Mouse (Mus musculus) heart, postnatal 14 days (tissue): ENCODE measurements at regions not wholly inside any gene's neighbourhood (a gene's known extent, or its start where the extent isn't known, plus 50 kb on each side); places are given as distances from the start of the nearest gene placed in this dataset.
"Not testable (repeated sequence)": the region's sequence is repeated elsewhere in the genome, so short reads cannot be mapped to it uniquely, and the experiment has no call there.

Source experiments
- DNase-seq, 2 experiments: peaks; one replicate each; pipeline ENCODE4 v3.0.0; 2021 to 2022
- intact Hi-C: fragments of 180-260 bp; cut with DNase I; formaldehyde crosslinking; loops from one replicate; pipeline ENCODE4 v1.15.1; 2025

GRCm38 (mm10) chr2:85280580-85280979 is 58.5 kb downstream of the Olfr987 start:
- intact Hi-C loops = loop anchor here (2.0 kb wide), 1 partner anchor 16 kb away; no protein-coding TSS in a partner anchor
- DNase-seq = no peak

GRCm38 (mm10) chr2:85278128-85278527 is 61.0 kb downstream of the Olfr987 start:
- no peak for DNase-seq
- intact Hi-C loops = no loop called here

GRCm38 (mm10) chr2:85277433-85277832 is 61.7 kb downstream of the Olfr987 start:
- intact Hi-C loops = no loop called here
- DNase-seq = no peak

GRCm38 (mm10) chr2:85266813-85267212 is 69.8 kb upstream of the Lrrc55 start:
- intact Hi-C loops = not testable (repeated sequence)
- DNase-seq = peak in 1 of 2 experiments; percentile 11

GRCm38 (mm10) chr2:85265667-85266066 is 68.7 kb upstream of the Lrrc55 start:
- intact Hi-C loops = loop anchor here (2.0 kb wide), 1 partner anchor 15 kb away; no protein-coding TSS in a partner anchor
- DNase-seq = no peak

GRCm38 (mm10) chr2:85265037-85265524 is 68.1 kb upstream of the Lrrc55 start:
- DNase-seq = no peak
- intact Hi-C loops = loop anchor here (2.0 kb wide), 1 partner anchor 16 kb away; no protein-coding TSS in a partner anchor

- intact Hi-C loops = no loop called here
- DNase-seq = no peak
Measured at GRCm38 (mm10) chr2:85257356-85257755, 60.4 kb upstream of the Lrrc55 start.

GRCm38 (mm10) chr2:85255610-85256009 is 58.6 kb upstream of the Lrrc55 start:
- no peak for DNase-seq
- intact Hi-C loops = no loop called here

GRCm38 (mm10) chr2:85252343-85253285 is 55.6 kb upstream of the Lrrc55 start:
- peak; percentile 25 to 36 for DNase-seq
- intact Hi-C loops = loop anchor here (1.0 kb wide), 1 partner anchor 29 kb away; no protein-coding TSS in a partner anchor

- peak; percentile 23 to 29 for DNase-seq
- intact Hi-C loops = no loop called here
Measured at GRCm38 (mm10) chr2:85250026-85250560, 53.1 kb upstream of the Lrrc55 start.
